Mouse (Mus musculus) bone marrow macrophage, adult 2 months (primary cell): ENCODE data around the gene Gm10324.
"Not testable (repeated sequence)": the region's sequence is repeated elsewhere in the genome, so short reads cannot be mapped to it uniquely, and the experiment has no call there.

Experiments used
- CTCF ChIP-seq: IDR thresholded peaks from 2 replicates; pipeline ENCODE4 v1.5.1; 2012; ENCODE audit warnings: low read depth, mild to moderate bottlenecking, low read length, moderate library complexity
- POLR2A ChIP-seq: IDR thresholded peaks from 2 replicates; pipeline ENCODE4 v1.6.1; 2012; ENCODE audit warnings: mild to moderate bottlenecking, low read depth, low read length, borderline replicate concordance

GRCm38 (mm10) chr13:66119247-66119646 is at the start of gene Gm10324:
- not testable (repeated sequence) for TF ChIP-seq POLR2A, CTCF
